Mouse (Mus musculus): Measurements from ENCODE around the gene Rpl9-ps6. TPM values are rescaled to one million over a fixed set of nuclear protein-coding genes. Genes with fewer than 3 reads are reported as not detected.
"Not testable (repeated sequence)": the region's sequence is repeated elsewhere in the genome, so short reads cannot be mapped to it uniquely, and the experiment has no call there.

Gene Rpl9-ps6
- total RNA-seq, 2 experiments from 2014 or later: 27.1 to 36.4 TPM

DNA sequence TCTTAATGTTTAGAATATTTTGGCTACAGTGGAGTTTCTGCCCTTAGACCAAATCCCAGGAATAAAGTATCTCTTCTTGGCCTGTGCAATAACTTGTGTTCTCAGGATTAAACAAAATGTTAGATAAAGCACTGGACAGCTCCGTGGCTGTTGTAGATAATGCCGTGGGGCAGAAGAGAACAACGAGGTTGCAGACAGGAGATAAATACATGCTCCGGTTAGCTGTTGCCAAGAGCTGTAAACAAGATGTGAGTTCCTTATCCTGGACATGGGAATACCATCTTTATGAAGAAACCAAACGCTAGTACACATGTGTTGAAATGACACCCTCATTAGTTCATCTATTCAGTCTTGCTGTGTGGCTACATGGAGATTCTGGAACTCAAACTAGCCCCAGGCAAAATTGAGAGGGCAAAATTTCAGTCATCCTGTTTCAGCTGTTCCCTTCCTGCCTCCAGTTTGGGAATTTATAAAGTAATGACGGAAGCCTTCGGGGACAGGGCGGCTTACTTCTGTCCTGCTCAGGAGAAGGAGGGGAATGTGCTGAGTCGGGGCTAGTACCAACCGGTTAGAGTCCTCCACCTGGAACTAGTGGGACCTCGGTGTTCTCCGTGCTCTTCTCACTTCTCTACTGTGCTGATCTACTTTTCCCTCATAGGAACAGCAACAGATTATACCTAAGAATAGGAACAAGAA, 9.8 kb upstream of the Rpl9-ps6 start:
- Histone ChIP-seq H3K4me3 (no peak overlapping the region), H3K27ac (no peak overlapping the region)
- TF ChIP-seq CTCF (IDR thresholded peaks at IDR 0.05): no peak
- intact Hi-C loops (cut with DNase I): no loop called here
- DNase-seq: no peak

DNA sequence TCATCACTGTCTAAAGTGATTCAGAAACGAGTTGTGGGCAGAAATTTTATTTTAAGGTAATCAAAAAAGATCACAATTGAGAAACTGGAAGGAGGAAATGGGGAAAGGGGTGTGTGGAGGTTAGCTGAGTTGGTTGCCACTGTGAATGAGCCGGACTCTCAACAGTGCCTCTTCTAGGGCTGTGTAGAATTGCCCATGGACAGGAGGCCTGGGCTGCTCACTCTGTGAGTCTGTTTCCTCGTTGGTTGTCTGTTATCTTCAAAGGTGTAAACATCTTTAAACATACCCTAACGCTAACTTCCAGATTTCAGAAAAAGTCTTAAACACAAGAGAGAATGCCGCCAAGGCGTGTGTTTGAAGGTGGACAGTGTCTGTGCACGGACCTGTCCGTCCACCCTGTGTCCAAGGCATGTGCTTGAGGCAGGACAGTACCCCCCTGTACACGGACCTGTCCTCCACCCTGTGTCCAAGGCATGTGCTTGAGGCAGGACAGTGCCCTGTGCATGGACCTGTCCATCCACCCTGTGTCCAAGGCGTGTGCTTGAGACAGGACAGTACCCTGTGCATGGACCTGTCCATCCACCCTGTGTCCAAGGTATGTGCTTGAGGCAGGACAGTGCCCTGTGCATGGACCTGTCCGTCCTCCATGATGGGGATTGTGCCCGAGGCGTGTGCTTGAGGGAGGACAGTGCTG, 4.3 kb upstream of the Rpl9-ps6 start:
- no peak for TF ChIP-seq CTCF (IDR thresholded peaks at IDR 0.05)
- Histone ChIP-seq H3K27ac (no peak overlapping the region), H3K4me3 (no peak overlapping the region)
- no peak for DNase-seq
- intact Hi-C loops (cut with DNase I): no loop called here

- Histone ChIP-seq H3K27ac (no peak overlapping the region), H3K4me3 (no peak overlapping the region)
- no peak for DNase-seq
- TF ChIP-seq CTCF (IDR thresholded peaks at IDR 0.05): peak; percentile 88
- intact Hi-C loops (cut with DNase I): no loop called here
Measured at GRCm38 (mm10) chr19:32470059-32470497, 3.7 kb upstream of the Rpl9-ps6 start.

DNA sequence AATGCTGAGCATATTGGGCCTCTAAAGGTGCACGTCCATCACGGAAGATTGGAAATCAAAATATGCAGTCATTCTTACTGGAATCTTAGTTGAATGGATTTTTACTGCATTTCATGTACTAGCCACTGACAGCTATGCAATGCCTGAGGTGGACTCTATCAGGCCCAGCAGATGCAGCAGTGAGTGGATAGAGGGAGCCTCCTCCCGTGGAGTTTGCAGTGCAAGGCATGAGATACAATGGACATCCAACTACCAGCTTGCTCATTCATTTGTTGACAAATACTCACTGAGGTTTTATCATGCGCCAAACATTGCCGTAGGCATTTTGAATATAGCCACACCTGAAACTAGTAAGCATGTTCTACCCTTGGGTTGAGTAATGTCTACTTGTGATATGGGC, 947 bp upstream of the Rpl9-ps6 start:
- H3K27ac ChIP-seq: no peak overlapping the region
- no peak for TF ChIP-seq CTCF (IDR thresholded peaks at IDR 0.05)
- DNase-seq: no peak
- intact Hi-C loops (cut with DNase I): no loop called here
- no peak overlapping the region for H3K4me3 ChIP-seq

DNA sequence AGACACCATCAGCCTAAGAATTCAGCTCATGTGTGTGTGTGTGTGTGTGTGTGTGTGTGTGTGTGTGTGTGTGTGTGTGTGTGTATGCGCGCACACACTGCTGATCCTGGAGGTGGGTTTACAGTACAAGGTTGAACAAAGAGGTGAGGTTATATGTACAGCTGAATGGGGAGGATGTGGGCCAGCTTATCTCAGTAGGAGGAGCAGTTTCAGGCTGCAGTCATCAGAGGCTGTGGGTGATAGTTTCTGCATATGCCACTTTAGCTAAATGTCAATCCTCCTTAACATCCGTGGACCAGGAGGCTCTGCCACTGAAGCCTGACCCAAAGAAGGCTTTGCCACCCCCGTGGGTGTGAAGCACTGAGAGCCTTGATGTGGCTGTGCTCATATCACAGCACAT, 1.1 kb downstream of the Rpl9-ps6 start:
- DNase-seq: no peak
- Histone ChIP-seq H3K27ac (no peak overlapping the region), H3K4me3 (no peak overlapping the region)
- no peak for TF ChIP-seq CTCF (IDR thresholded peaks at IDR 0.05)
- intact Hi-C loops (cut with DNase I): no loop called here

DNA sequence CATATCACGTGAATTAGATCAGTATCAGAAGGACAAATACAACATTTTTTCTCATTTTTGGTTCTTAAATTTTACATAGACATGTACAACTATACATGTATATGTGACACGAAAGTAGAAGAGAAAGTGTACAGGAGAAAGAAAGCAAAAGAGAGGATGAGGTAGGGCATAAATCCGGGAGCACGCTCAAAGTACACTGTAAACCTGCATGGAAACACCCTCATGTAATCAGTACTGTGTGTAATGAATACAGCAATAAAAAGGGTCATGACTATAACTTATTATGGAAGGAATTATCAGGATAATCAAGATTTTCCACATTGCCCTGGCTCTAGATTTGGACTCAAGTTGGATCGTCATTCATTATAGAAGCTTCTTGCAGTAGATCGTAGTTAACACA, 3.3 kb downstream of the Rpl9-ps6 start:
- no peak for TF ChIP-seq CTCF (IDR thresholded peaks at IDR 0.05)
- H3K4me3 ChIP-seq: no peak overlapping the region
- no peak overlapping the region for H3K27ac ChIP-seq
- intact Hi-C loops (cut with DNase I): no loop called here
- DNase-seq: no peak

DNA sequence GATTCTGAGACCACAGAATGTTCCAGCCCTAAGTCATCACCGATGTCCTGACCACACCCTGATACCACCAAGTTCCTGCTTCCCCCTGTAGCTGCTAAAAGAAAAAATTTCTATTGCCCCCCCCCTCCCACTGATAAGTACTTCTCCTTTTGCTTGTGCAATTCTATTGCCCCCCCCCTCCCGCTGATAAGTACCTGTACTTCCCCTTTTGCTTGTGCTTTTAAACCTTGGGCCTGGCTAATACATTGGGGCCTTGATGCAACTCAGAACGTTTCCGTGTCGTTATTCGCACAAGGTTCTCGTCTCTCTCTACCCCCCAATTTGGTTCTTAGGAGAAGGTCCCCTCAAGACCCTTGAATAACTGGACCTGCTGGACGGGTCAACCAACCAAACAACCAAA, 8.7 kb downstream of the Rpl9-ps6 start:
- DNase-seq; H3K4me3 ChIP-seq; intact Hi-C loops (cut with DNase I); H3K27ac ChIP-seq: not testable (repeated sequence)

DNA sequence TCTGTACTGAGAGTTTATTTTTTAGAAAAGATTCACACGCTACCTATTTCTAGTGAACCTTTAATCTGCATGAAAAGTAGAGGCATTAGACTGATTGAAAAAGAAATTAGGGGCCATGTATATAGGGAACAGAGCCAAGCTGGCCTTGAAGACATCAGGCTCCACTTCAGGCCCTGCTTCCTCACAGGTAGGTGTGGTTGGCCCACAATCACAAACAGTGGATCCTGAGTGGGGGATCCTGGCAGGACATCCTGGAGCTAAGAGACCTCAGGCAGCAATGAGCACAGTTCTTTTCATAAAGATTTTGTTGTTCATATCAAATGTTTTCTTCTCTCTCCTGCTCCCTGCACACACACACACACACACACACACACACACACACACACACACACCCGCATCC, 9.6 kb downstream of the Rpl9-ps6 start:
- no peak for DNase-seq
- TF ChIP-seq CTCF (IDR thresholded peaks at IDR 0.05): no peak
- H3K4me3 ChIP-seq: no peak overlapping the region
- intact Hi-C loops (cut with DNase I): no loop called here
- no peak overlapping the region for H3K27ac ChIP-seq

DNA sequence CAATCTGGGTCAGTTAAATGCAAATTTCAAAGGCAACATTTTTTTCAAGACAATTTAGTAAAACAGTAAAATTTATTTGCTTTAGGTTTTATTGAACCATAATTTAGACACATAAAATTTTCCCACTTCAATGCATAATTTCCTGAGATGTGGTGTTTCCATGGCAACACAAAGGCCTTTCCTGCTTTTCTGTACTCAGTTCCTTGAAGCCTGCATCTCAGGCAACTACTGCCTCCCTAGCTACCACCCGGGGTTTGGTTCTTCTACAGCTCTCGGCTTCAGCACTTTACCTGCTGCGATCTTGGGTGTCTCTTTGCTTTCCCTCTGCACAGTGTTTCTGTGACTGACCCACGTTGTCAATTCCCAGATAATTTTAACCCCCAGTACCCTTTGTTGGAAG, 14.1 kb downstream of the Rpl9-ps6 start:
- no peak for DNase-seq
- intact Hi-C loops (cut with DNase I): no loop called here
- no peak overlapping the region for H3K27ac ChIP-seq
- no peak for TF ChIP-seq CTCF (IDR thresholded peaks at IDR 0.05)
- H3K4me3 ChIP-seq: no peak overlapping the region

- intact Hi-C loops (cut with DNase I): no loop called here
- no peak for DNase-seq
- no peak overlapping the region for H3K4me3 ChIP-seq
- no peak overlapping the region for H3K27ac ChIP-seq
- TF ChIP-seq CTCF (IDR thresholded peaks at IDR 0.05): no peak
Measured at GRCm38 (mm10) chr19:32448931-32449330, 17.4 kb downstream of the Rpl9-ps6 start.

DNA sequence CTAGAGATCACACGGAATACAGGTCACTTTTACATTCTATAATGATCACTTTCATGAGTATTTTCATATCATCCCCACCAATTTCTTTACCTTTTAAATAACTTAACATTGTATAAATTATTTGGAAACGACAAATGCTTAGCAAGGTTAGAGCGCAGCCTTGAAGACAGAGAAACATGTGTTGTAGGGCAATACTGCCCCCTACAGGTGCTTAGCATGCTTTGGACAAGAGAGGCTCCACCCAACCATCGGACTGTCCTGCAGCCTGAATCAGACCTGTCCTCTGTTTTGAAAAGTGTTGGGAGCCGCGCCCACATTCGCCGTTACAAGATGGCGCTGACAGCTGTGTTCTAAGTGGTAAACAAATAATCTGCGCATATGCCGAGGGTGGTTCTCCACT, 24.8 kb downstream of the Rpl9-ps6 start:
- Histone ChIP-seq H3K27ac (no peak overlapping the region), H3K4me3 (no peak overlapping the region)
- peak; percentile 70 for TF ChIP-seq CTCF (IDR thresholded peaks at IDR 0.05)
- peak; percentile 32 for DNase-seq
- intact Hi-C loops (cut with DNase I): loop anchor here (5.0 kb wide), 1 partner anchor 469 kb away; no protein-coding TSS in a partner anchor

- no peak overlapping the region for H3K27ac ChIP-seq
- intact Hi-C loops (cut with DNase I): no loop called here
- DNase-seq: no peak
- no peak for TF ChIP-seq CTCF (IDR thresholded peaks at IDR 0.05)
- no peak overlapping the region for H3K4me3 ChIP-seq
Measured at GRCm38 (mm10) chr19:32439356-32439755, 27.0 kb downstream of the Rpl9-ps6 start.

- no peak for TF ChIP-seq CTCF (IDR thresholded peaks at IDR 0.05)
- Histone ChIP-seq H3K27ac (no peak overlapping the region), H3K4me3 (no peak overlapping the region)
- intact Hi-C loops (cut with DNase I): no loop called here
- no peak for DNase-seq
Measured at GRCm38 (mm10) chr19:32425856-32426255, 40.5 kb downstream of the Rpl9-ps6 start.

- TF ChIP-seq CTCF (IDR thresholded peaks at IDR 0.05): no peak
Measured at GRCm38 (mm10) chr19:32424706-32425105, 41.7 kb downstream of the Rpl9-ps6 start.

More at GRCm38 (mm10) chr19:32424706-32425105, 41.7 kb downstream of the Rpl9-ps6 start:
- Histone ChIP-seq H3K27ac (no peak overlapping the region), H3K4me3 (no peak overlapping the region)
- DNase-seq: no peak
- intact Hi-C loops (cut with DNase I): no loop called here
